Mouse (Mus musculus) MEL (cell line): ENCODE data around the gene Gm10837. TPM values are rescaled to one million over a fixed set of nuclear protein-coding genes. Genes with fewer than 3 reads are reported as not detected.
A peak's percentile ranks its signal among the peaks of the same experiment; 100 is the strongest.
"Not testable (repeated sequence)": the region's sequence is repeated elsewhere in the genome, so short reads cannot be mapped to it uniquely, and the experiment has no call there.

Source experiments
- DNase-seq: peaks from one replicate; pipeline ENCODE4 v3.0.0; 2011; ENCODE audit warnings: low read depth, low spot score
- H3K27ac ChIP-seq: 2 replicates; pipeline ENCODE4 v1.5.1; 2012; ENCODE audit warnings: low read depth, mild to moderate bottlenecking, control low read depth, low read length, moderate library complexity; ENCODE audit not compliant: control insufficient read depth
- H3K27me3 ChIP-seq, 2 experiments: fragments of 150-350 bp in 1 of 2; sonication (generic) in 1 of 2; 2 replicates each; pipeline ENCODE4 v1.6.1; 2012; ENCODE audit warnings: low read length in 2 of 2, mild to moderate bottlenecking in 2 of 2, improper control_type of control experiment in 1 of 2, moderate library complexity in 1 of 2; ENCODE audit not compliant: insufficient read depth in 2 of 2, control insufficient read depth in 1 of 2
- H3K36me3 ChIP-seq, 2 experiments: 2 replicates each; pipeline ENCODE4 v1.6.1; 2012 to 2014; ENCODE audit warnings: low read length in 2 of 2, improper control_type of control experiment in 1 of 2, inconsistent platforms in 1 of 2, mild to moderate bottlenecking in 1 of 2; ENCODE audit not compliant: insufficient read depth in 2 of 2, control insufficient read depth in 1 of 2
- H3K4me1 ChIP-seq, 2 experiments: fragments of 150-350 bp in 1 of 2; sonication (generic) in 1 of 2; 2 replicates each; pipeline ENCODE4 v1.6.1; 2012; ENCODE audit warnings: low read length in 2 of 2, improper control_type of control experiment in 1 of 2, mild to moderate bottlenecking in 1 of 2; ENCODE audit not compliant: insufficient read depth in 2 of 2, control insufficient read depth in 1 of 2
- H3K4me3 ChIP-seq, 2 experiments: fragments of 150-350 bp in 1 of 2; sonication (generic) in 1 of 2; 2 replicates each; pipeline ENCODE4 v1.5.1; 2012; ENCODE audit warnings: low read depth in 2 of 2, low read length in 2 of 2, mild to moderate bottlenecking in 2 of 2, moderate library complexity in 2 of 2, control low read depth in 1 of 2, improper control_type of control experiment in 1 of 2; ENCODE audit not compliant: control insufficient read depth in 1 of 2, insufficient read depth in 1 of 2
- H3K79me2 ChIP-seq: 2 replicates; pipeline ENCODE4 v1.6.1; 2012; ENCODE audit warnings: mild to moderate bottlenecking, low read length, moderate library complexity; ENCODE audit not compliant: control insufficient read depth, poor library complexity, insufficient read depth
- H3K9ac ChIP-seq: 2 replicates; pipeline ENCODE4 v1.6.1; 2012; ENCODE audit warnings: low read depth, mild to moderate bottlenecking, control low read depth, low read length, moderate library complexity; ENCODE audit not compliant: control insufficient read depth, poor library complexity, severe bottlenecking
- H3K9me3 ChIP-seq: fragments of 150-350 bp; sonication (generic); replicated peaks from 2 replicates; pipeline ENCODE4 v1.6.1; 2012; ENCODE audit warnings: mild to moderate bottlenecking, low read length, improper control_type of control experiment, moderate library complexity; ENCODE audit not compliant: insufficient read depth
- BHLHE40 ChIP-seq: IDR thresholded peaks from 2 replicates; pipeline ENCODE4 v1.6.1; 2012; ENCODE audit warnings: low read depth, mild to moderate bottlenecking, inconsistent platforms, low read length, improper control_type of control experiment, borderline replicate concordance
- CHD1 ChIP-seq: IDR thresholded peaks from 2 replicates; pipeline ENCODE4 v1.6.1; 2012; ENCODE audit warnings: low read depth, mild to moderate bottlenecking, inconsistent platforms, low read length, improper control_type of control experiment
- MAX ChIP-seq: IDR thresholded peaks from 2 replicates; pipeline ENCODE4 v1.6.1; 2011; ENCODE audit warnings: low read length, improper control_type of control experiment
- MAZ ChIP-seq: IDR thresholded peaks from 2 replicates; pipeline ENCODE4 v1.6.1; 2012; ENCODE audit warnings: low read depth, mild to moderate bottlenecking, inconsistent platforms, low read length, improper control_type of control experiment
- MXI1 ChIP-seq: IDR thresholded peaks from 2 replicates; pipeline ENCODE4 v1.6.1; 2011; ENCODE audit warnings: mild to moderate bottlenecking, low read depth, low read length, improper control_type of control experiment
- MYC ChIP-seq: IDR thresholded peaks from 2 replicates; pipeline ENCODE4 v1.6.1; 2011; ENCODE audit warnings: low read depth, mild to moderate bottlenecking, low read length, improper control_type of control experiment, moderate library complexity
- POLR2A ChIP-seq, 2 experiments: IDR thresholded peaks; 2 replicates each; pipeline ENCODE4 v1.6.1; 2011 to 2012; ENCODE audit warnings: low read length in 2 of 2, mild to moderate bottlenecking in 2 of 2, control low read depth in 1 of 2, improper control_type of control experiment in 1 of 2, low read depth in 1 of 2, moderate library complexity in 1 of 2; ENCODE audit not compliant: control insufficient read depth in 1 of 2, insufficient read depth in 1 of 2, poor library complexity in 1 of 2
- SIN3A ChIP-seq: IDR thresholded peaks from 2 replicates; pipeline ENCODE4 v1.6.1; 2012; ENCODE audit warnings: low read length, improper control_type of control experiment, inconsistent platforms
- SMC3 ChIP-seq: IDR thresholded peaks from 2 replicates; pipeline ENCODE4 v1.6.1; 2011; ENCODE audit warnings: low read depth, low read length, improper control_type of control experiment
- TBP ChIP-seq: IDR thresholded peaks from 2 replicates; pipeline ENCODE4 v1.8.0; 2011; ENCODE audit warnings: low read depth, low read length, improper control_type of control experiment
- TCF12 ChIP-seq: IDR thresholded peaks from 2 replicates; pipeline ENCODE4 v1.6.1; 2014; ENCODE audit warnings: low read depth, mild to moderate bottlenecking, inconsistent platforms, low read length, improper control_type of control experiment, moderate library complexity
- UBTF ChIP-seq: IDR thresholded peaks from 2 replicates; pipeline ENCODE4 v1.6.1; 2012; ENCODE audit warnings: low read depth, mild to moderate bottlenecking, inconsistent platforms, low read length, improper control_type of control experiment, moderate library complexity, borderline replicate concordance; ENCODE audit not compliant: insufficient read depth
- USF1 ChIP-seq: IDR thresholded peaks from 2 replicates; pipeline ENCODE4 v1.6.1; 2014; ENCODE audit warnings: low read depth, mild to moderate bottlenecking, inconsistent platforms, low read length, improper control_type of control experiment, moderate library complexity
- ZMIZ1 ChIP-seq: IDR thresholded peaks from 2 replicates; pipeline ENCODE4 v1.6.1; 2012; ENCODE audit warnings: low read depth, mild to moderate bottlenecking, inconsistent platforms, low read length, improper control_type of control experiment, moderate library complexity
- ZNF384 ChIP-seq: IDR thresholded peaks from 2 replicates; pipeline ENCODE4 v1.6.1; 2012; ENCODE audit warnings: low read depth, mild to moderate bottlenecking, inconsistent platforms, low read length, improper control_type of control experiment
- polyA plus RNA-seq, 2 experiments: library from polyadenylated mRNA; stranded (reverse) in 1 of 2; unstranded in 1 of 2; fragments of >175 nt in 1 of 2; fragments of >200 nt in 1 of 2; gene quantifications; 2 replicates each; pipeline versions ENCODE4 v1.2.1 to v1.2.4; 2012; ENCODE audit warnings: low replicate concordance in 2 of 2, low read depth in 1 of 2; ENCODE audit not compliant: insufficient read length in 2 of 2, insufficient read depth in 1 of 2, missing spikeins in 1 of 2
- total RNA-seq: library from RNA; depleted of rRNA; stranded (reverse); fragments of 300-350 nt; gene quantifications from 2 replicates; pipeline ENCODE4 v1.2.3, GENCODE M21; 2012

Gene Gm10837
- total and polyA plus RNA-seq, 3 experiments = not detected

GRCm38 (mm10) chr14:122463734-122464341 is 26.5 kb upstream of the Gm10837 start:
- peak; percentile 60 for TF ChIP-seq USF1
- peak; percentile 26; the same call in 1 of the 2 replicates for TF ChIP-seq BHLHE40
- 0 out of 4 replicates have a peak, but pooled peaks of 1 of the 2 experiments have one; percentile 45 for TF ChIP-seq POLR2A (IDR thresholded peaks at IDR 0.05; ENCODE audit: control insufficient read depth in 1 of 2, insufficient read depth in 1 of 2, low read depth in 1 of 2, low read length in 2 of 2, poor library complexity in 1 of 2)
- peak; percentile 31; the same call in 1 of the 2 replicates for TF ChIP-seq SIN3A
- TF ChIP-seq ZNF384 = peak; percentile 81
- peak; percentile 61; the same call in 1 of the 2 replicates for TF ChIP-seq MAZ
- peak; percentile 72 for TF ChIP-seq MXI1
- TF ChIP-seq SMC3 = 0 out of 2 replicates have a peak, but pooled peaks have one; percentile 1
- 0 out of 2 replicates have a peak, but pooled peaks have one; percentile 35 for TF ChIP-seq TBP
- peak; percentile 88 for TF ChIP-seq MAX
- TF ChIP-seq MYC = peak; percentile 81
- TF ChIP-seq TCF12 = 0 out of 2 replicates have a peak, but pooled peaks have one; percentile 6
- Histone ChIP-seq H3K4me3 (peak overlapping the region; percentile 93 to 94), H3K27ac (peak overlapping the region; percentile 84), H3K79me2 (peaks cover 50% of the 10 kb centered on the region), H3K9ac (peak overlapping the region; percentile 93), H3K4me1 (peaks cover 13 to 14% of the 10 kb centered on the region in 2 experiments), H3K36me3 (peaks cover 3 to 19% of the 10 kb centered on the region in 2 experiments)
- H3K9me3 ChIP-seq, H3K27me3 ChIP-seq: not testable (repeated sequence)
- peak; percentile 83 for DNase-seq

GRCm38 (mm10) chr14:122464351-122464762 is 26.0 kb upstream of the Gm10837 start:
- Histone ChIP-seq H3K9me3 (no peaks in the 10 kb centered on the region), H3K27me3 (no peaks in the 10 kb centered on the region), H3K79me2 (peaks cover 50% of the 10 kb centered on the region), H3K27ac (peak overlapping the region; percentile 84), H3K4me1 (peaks cover 13 to 14% of the 10 kb centered on the region in 2 experiments), H3K9ac (peak overlapping the region; percentile 93), H3K4me3 (peak overlapping the region; percentile 72 to 94), H3K36me3 (peaks cover 3 to 19% of the 10 kb centered on the region in 2 experiments; a peak in 3 of 4 replicates)
- no peak for DNase-seq
- TF ChIP-seq UBTF (peak; percentile 32; the same call in 1 of the 2 replicates), ZNF384 (no peak), CHD1 (0 out of 2 replicates have a peak, but pooled peaks have one; percentile 87), MAX (no peak), SIN3A (no peak), ZMIZ1 (no peak), SMC3 (0 out of 2 replicates have a peak, but pooled peaks have one; percentile 12)
